Comparison of ENCODE assay signal across 29 mouse cellular contexts in genomic region chr3:157393903-157394302, GRCm38 (mm10).
"Had no signal": no experiment of that assay in that cellular context is flagged by ENCODE, and none has a peak within 500 bp of the region (broad histone marks: within the 10 kb centered on the region; RNA-seq: fewer than 3 reads in every experiment).

No protein-coding gene starts in this region.

- H3K27ac ChIP-seq: limb, embryonic 10.5 days; limb, embryonic 12.5 days; limb, embryonic 13.5 days; limb, embryonic 15.5 days; liver, embryonic 12.5 days; liver, embryonic 13.5 days; liver, embryonic 14.5 days; liver, embryonic 15.5 days; lung, embryonic 15.5 days; macrophage; midbrain, embryonic 10.5 days; midbrain, embryonic 12.5 days; midbrain, embryonic 13.5 days; midbrain, embryonic 15.5 days had no signal

- DNase-seq: left cerebral cortex, postnatal 4 days; liver; liver, embryonic 13.5 days; liver, postnatal 0 days; lung, adult 18-20 months; lung, adult 2 months; lung, embryonic 14.5 days; lung, postnatal 10 days; lung, postnatal 14 days; lung, postnatal 36 days; lung, postnatal 4 days; midbrain, embryonic 14.5 days had no signal

- H3K4me3 ChIP-seq: limb, embryonic 10.5 days; limb, embryonic 12.5 days; limb, embryonic 13.5 days; limb, embryonic 15.5 days; liver, embryonic 12.5 days; liver, embryonic 13.5 days; liver, embryonic 15.5 days; lung, embryonic 15.5 days; megakaryocyte, embryonic 14.5 days; midbrain, embryonic 10.5 days; midbrain, embryonic 12.5 days; midbrain, embryonic 13.5 days; midbrain, embryonic 15.5 days; myocyte had no signal

- ATAC-seq: liver, embryonic 12.5 days; liver, postnatal 0 days; lung, postnatal 0 days; midbrain, embryonic 13.5 days; midbrain, embryonic 15.5 days; midbrain, embryonic 16.5 days had no signal
